Mouse (Mus musculus) midbrain, embryonic 10.5 days (tissue): ENCODE measurements around the gene Atm. TPM values are rescaled to one million over a fixed set of nuclear protein-coding genes. Genes with fewer than 3 reads are reported as not detected.

Source experiments
- DNase-seq: peaks from one replicate; pipeline ENCODE4 v3.0.0-alpha.2; 2017; ENCODE audit warnings: low spot score
- H3K27ac ChIP-seq: fragments of 300-500 bp; sonication (generic); replicated peaks from 2 replicates; pipeline ENCODE4 v1.5.1; 2016; ENCODE audit warnings: mild to moderate bottlenecking
- H3K27me3 ChIP-seq: fragments of 300-500 bp; sonication (generic); 2 replicates; pipeline ENCODE4 v1.6.1; 2016; ENCODE audit warnings: low read depth, mild to moderate bottlenecking; ENCODE audit not compliant: poor library complexity, severe bottlenecking
- H3K36me3 ChIP-seq: fragments of 300-500 bp; sonication (generic); 2 replicates; pipeline ENCODE4 v1.6.1; 2016; ENCODE audit warnings: mild to moderate bottlenecking, moderate library complexity
- H3K4me1 ChIP-seq: fragments of 300-500 bp; sonication (generic); 2 replicates; pipeline ENCODE4 v1.6.1; 2016
- H3K4me3 ChIP-seq: fragments of 300-500 bp; sonication (generic); 2 replicates; pipeline ENCODE4 v1.5.1; 2016; ENCODE audit warnings: mild to moderate bottlenecking, moderate library complexity
- H3K9me3 ChIP-seq: fragments of 300-500 bp; sonication (generic); replicated peaks from 2 replicates; pipeline ENCODE4 v1.6.1; 2016; ENCODE audit warnings: mild to moderate bottlenecking
- WGBS: fragments of 180-500 bp; shearing (Covaris S2); methylation state at CpG from one replicate; pipeline ENCODE4 v1.1.7; 2016; 5-methylcytosine and 5-hydroxymethylcytosine counted together
- polyA plus RNA-seq: library from polyadenylated mRNA; unstranded; fragments of >200 nt; fragmentation: Nextera tagmentation; extraction: Ambion mirVana; gene quantifications from 2 replicates; pipeline ENCODE4 v1.2.1, GENCODE M21; 2016

The Atm gene
- polyA plus RNA-seq, 1 experiment from 2014 or later: 19.9 TPM

GRCm38 (mm10) chr9:53472806-53473518 is 63.6 kb downstream of the Atm start:
- H3K36me3 ChIP-seq: peaks cover 46% of the 10 kb centered on the region
- DNase-seq: no peak
- no peak overlapping the region for H3K4me3 ChIP-seq
- no peaks in the 10 kb centered on the region for H3K27me3 ChIP-seq
- WGBS: 92% methylated on average over 9 of the region's 9 CpGs
- no peaks in the 10 kb centered on the region for H3K9me3 ChIP-seq
- no peak overlapping the region for H3K27ac ChIP-seq
- no peaks in the 10 kb centered on the region for H3K4me1 ChIP-seq

GRCm38 (mm10) chr9:53452038-53452437 is 84.5 kb downstream of the Atm start:
- H3K4me3 ChIP-seq: no peak overlapping the region
- H3K27me3 ChIP-seq: no peaks in the 10 kb centered on the region
- no peaks in the 10 kb centered on the region for H3K9me3 ChIP-seq
- no peaks in the 10 kb centered on the region for H3K4me1 ChIP-seq
- H3K27ac ChIP-seq: no peak overlapping the region
- H3K36me3 ChIP-seq: peaks cover 87% of the 10 kb centered on the region
- DNase-seq: no peak
- 91% methylated on average over 2 of the region's 2 CpGs for WGBS

- Histone ChIP-seq H3K36me3 (peaks cover 87% of the 10 kb centered on the region), H3K4me3 (no peak overlapping the region), H3K4me1 (no peaks in the 10 kb centered on the region), H3K9me3 (no peaks in the 10 kb centered on the region), H3K27me3 (no peaks in the 10 kb centered on the region), H3K27ac (no peak overlapping the region)
- WGBS: 95% methylated on average over 1 of the region's 1 CpGs
- DNase-seq: no peak
These were observed 85.9 kb downstream of the Atm start for GRCm38 (mm10) chr9:53450609-53451008.

- no peaks in the 10 kb centered on the region for H3K27me3 ChIP-seq
- 93% methylated on average over 14 of the region's 14 CpGs for WGBS
- peaks cover 32% of the 10 kb centered on the region for H3K36me3 ChIP-seq
- no peaks in the 10 kb centered on the region for H3K9me3 ChIP-seq
- no peak overlapping the region for H3K4me3 ChIP-seq
- no peak overlapping the region for H3K27ac ChIP-seq
- H3K4me1 ChIP-seq: peaks cover 4% of the 10 kb centered on the region; the same call in 1 of the 2 replicates
- no peak for DNase-seq
These were observed 100.5 kb downstream of the Atm start for GRCm38 (mm10) chr9:53435830-53436570.

GRCm38 (mm10) chr9:53427638-53428037 is 108.9 kb downstream of the Atm start:
- Histone ChIP-seq H3K4me1 (peaks cover 4% of the 10 kb centered on the region; the same call in 1 of the 2 replicates), H3K27ac (no peak overlapping the region), H3K36me3 (no peaks in the 10 kb centered on the region), H3K9me3 (no peaks in the 10 kb centered on the region), H3K4me3 (no peak overlapping the region), H3K27me3 (no peaks in the 10 kb centered on the region)
- WGBS: 86% methylated on average over 3 of the region's 3 CpGs
- DNase-seq: no peak

GRCm38 (mm10) chr9:53426726-53427125 is 109.8 kb downstream of the Atm start:
- DNase-seq: no peak
- peaks cover 4% of the 10 kb centered on the region; the same call in 1 of the 2 replicates for H3K4me1 ChIP-seq
- no peaks in the 10 kb centered on the region for H3K36me3 ChIP-seq
- no peak overlapping the region for H3K27ac ChIP-seq
- 92% methylated on average over 3 of the region's 3 CpGs for WGBS
- no peaks in the 10 kb centered on the region for H3K9me3 ChIP-seq
- H3K4me3 ChIP-seq: no peak overlapping the region
- H3K27me3 ChIP-seq: no peaks in the 10 kb centered on the region

GRCm38 (mm10) chr9:53422133-53422896 is 114.2 kb downstream of the Atm start:
- 79% methylated on average over 9 of the region's 9 CpGs for WGBS

GRCm38 (mm10) chr9:53409427-53409826 is 127.1 kb downstream of the Atm start:
- Histone ChIP-seq H3K4me1 (peaks cover 14% of the 10 kb centered on the region), H3K27ac (no peak overlapping the region), H3K9me3 (no peaks in the 10 kb centered on the region), H3K4me3 (no peak overlapping the region), H3K36me3 (no peaks in the 10 kb centered on the region), H3K27me3 (no peaks in the 10 kb centered on the region)
- 94% methylated on average over 3 of the region's 3 CpGs for WGBS
- no peak for DNase-seq

More at GRCm38 (mm10) chr9:53422133-53422896, 114.2 kb downstream of the Atm start:
- H3K27ac ChIP-seq: no peak overlapping the region
- no peaks in the 10 kb centered on the region for H3K27me3 ChIP-seq
- no peaks in the 10 kb centered on the region for H3K36me3 ChIP-seq
- no peaks in the 10 kb centered on the region for H3K4me1 ChIP-seq
- no peak for DNase-seq
- H3K9me3 ChIP-seq: peaks cover 5% of the 10 kb centered on the region; the same call in 1 of the 2 replicates
- no peak overlapping the region for H3K4me3 ChIP-seq

GRCm38 (mm10) chr9:53408953-53409361 is 127.6 kb downstream of the Atm start:
- 87% methylated on average over 2 of the region's 2 CpGs for WGBS

GRCm38 (mm10) chr9:53408548-53408947 is 128.0 kb downstream of the Atm start:
- DNase-seq: no peak
- H3K4me1 ChIP-seq: peaks cover 15% of the 10 kb centered on the region
- 91% methylated on average over 4 of the region's 4 CpGs for WGBS
- H3K27me3 ChIP-seq: no peaks in the 10 kb centered on the region
- no peaks in the 10 kb centered on the region for H3K9me3 ChIP-seq
- H3K27ac ChIP-seq: no peak overlapping the region
- H3K36me3 ChIP-seq: no peaks in the 10 kb centered on the region
- H3K4me3 ChIP-seq: no peak overlapping the region

More at GRCm38 (mm10) chr9:53408953-53409361, 127.6 kb downstream of the Atm start:
- Histone ChIP-seq H3K27me3 (no peaks in the 10 kb centered on the region), H3K4me3 (no peak overlapping the region), H3K9me3 (no peaks in the 10 kb centered on the region), H3K36me3 (no peaks in the 10 kb centered on the region), H3K27ac (no peak overlapping the region), H3K4me1 (peaks cover 15% of the 10 kb centered on the region)
- no peak for DNase-seq

GRCm38 (mm10) chr9:53404753-53405722 is 131.5 kb downstream of the Atm start:
- H3K4me3 ChIP-seq: peak overlapping the region; percentile 54
- WGBS: 26% methylated on average over 21 of the region's 21 CpGs
- DNase-seq: peak; percentile 90
- H3K36me3 ChIP-seq: no peaks in the 10 kb centered on the region
- H3K27me3 ChIP-seq: no peaks in the 10 kb centered on the region
- H3K27ac ChIP-seq: peak overlapping the region; percentile 91
- H3K9me3 ChIP-seq: no peaks in the 10 kb centered on the region
- H3K4me1 ChIP-seq: peaks cover 21% of the 10 kb centered on the region
